Mouse (Mus musculus) ES-E14 (cell line): Measurements from ENCODE around the gene Dpp6.

Source experiments
- HCFC1 ChIP-seq: IDR thresholded peaks from 2 replicates; pipeline ENCODE4 v1.6.1; 2012; ENCODE audit warnings: low read length, inconsistent platforms, borderline replicate concordance; ENCODE audit not compliant: insufficient read depth
- MAFK ChIP-seq: IDR thresholded peaks from 2 replicates; pipeline ENCODE4 v1.6.1; 2014; ENCODE audit warnings: mild to moderate bottlenecking, low read depth, low read length, inconsistent platforms; ENCODE audit not compliant: insufficient read depth
- ZC3H11A ChIP-seq: IDR thresholded peaks from 2 replicates; pipeline ENCODE4 v1.6.1; 2012; ENCODE audit warnings: low read depth, mild to moderate bottlenecking, inconsistent platforms, low read length, borderline replicate concordance

- TF ChIP-seq ZC3H11A, result no peak
- no peak for TF ChIP-seq HCFC1
- no peak for TF ChIP-seq MAFK
Measured at GRCm38 (mm10) chr5:27453201-27453845, 636.3 kb downstream of the Dpp6 start.
